Mouse (Mus musculus): ENCODE results near the gene Mmaa.

GRCm38 (mm10) chr8:79222752-79223141 is 72.0 kb downstream of the Mmaa start:
- no peak for TF ChIP-seq CTCF (IDR thresholded peaks at IDR 0.05; ENCODE audit: insufficient read depth, low read length)
- no peak for TF ChIP-seq POLR2A (IDR thresholded peaks at IDR 0.05; ENCODE audit: borderline replicate concordance, extremely low read depth, low read depth, low read length)
